In the genomic region with DNA sequence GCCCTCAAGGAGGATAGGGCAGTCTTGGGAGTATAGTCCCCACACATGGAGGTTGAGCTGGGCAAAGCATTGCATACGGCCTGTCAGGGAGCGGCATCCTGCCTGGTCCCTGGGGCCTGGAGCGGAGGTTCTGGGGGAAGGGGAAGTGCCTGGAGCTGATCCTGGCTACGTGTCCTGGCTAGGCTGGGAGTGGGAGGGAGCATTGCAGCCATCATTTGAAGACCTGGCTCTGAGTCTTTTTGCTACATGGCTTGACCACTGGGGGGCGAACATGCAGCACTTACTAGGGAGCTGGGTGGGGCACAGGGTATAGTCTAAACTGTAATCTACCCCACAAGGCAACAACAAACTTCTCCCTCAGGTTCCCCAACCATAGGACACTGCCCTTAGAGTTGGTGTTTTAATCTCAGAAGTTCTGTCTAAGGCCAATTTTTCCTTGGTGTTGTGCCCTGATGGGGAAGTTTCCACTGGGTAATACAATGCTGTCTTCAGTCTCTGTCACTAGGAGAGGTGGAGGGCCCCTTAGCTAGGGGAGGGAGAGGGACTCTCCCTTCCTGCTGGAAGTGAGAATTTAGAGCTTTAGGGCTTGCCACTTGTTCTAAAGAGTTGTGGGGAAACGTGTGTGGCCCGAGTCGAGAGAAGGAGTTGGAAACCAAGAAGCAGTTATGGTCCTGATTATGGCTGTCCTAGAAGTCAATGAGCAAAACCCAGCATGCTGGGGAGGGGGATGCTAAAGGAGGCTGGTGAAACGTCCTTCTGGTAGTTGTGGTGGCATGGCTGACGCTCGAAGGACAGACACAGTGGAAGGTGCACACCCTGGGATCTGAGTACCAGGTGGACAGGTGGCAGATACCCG, we compare ENCODE assay signal across 8 mouse cellular contexts. TPM values are rescaled to one million over a fixed set of nuclear protein-coding genes. Genes with fewer than 3 reads are reported as not detected.
DNase-seq lines count a peak whose midpoint lies in the region; ATAC-seq and TF ChIP-seq lines count a peak whose summit lies in the region.

No protein-coding gene starts in this region.

- peak overlapping the region; percentile 79 for H3K4me2 ChIP-seq in embryonic facial prominence, embryonic 13.5 days
- H3K4me2 ChIP-seq in heart, embryonic 15.5 days = peak overlapping the region; percentile 70

- H3K9me3 ChIP-seq in embryonic facial prominence, embryonic 13.5 days = no peaks in the 10 kb centered on the region
- no peaks in the 10 kb centered on the region for H3K9me3 ChIP-seq in heart, embryonic 15.5 days (replicated peaks)

- ATAC-seq in embryonic facial prominence, embryonic 13.5 days (ENCODE audit: insufficient number of reproducible peaks, insufficient read depth, low FRiP score, low TSS enrichment, low read depth) = no peak
- ATAC-seq in heart, embryonic 15.5 days (replicated peaks; ENCODE audit: insufficient number of reproducible peaks, insufficient read depth, low FRiP score, low read depth) = peak; percentile 29

- 26% methylated on average over 12 of the region's 12 CpGs for WGBS in embryonic facial prominence, embryonic 13.5 days
- WGBS in heart, embryonic 15.5 days = 33% methylated on average over 12 of the region's 12 CpGs
- 22% methylated on average over 12 of the region's 12 CpGs for WGBS in lung, adult 2 months

- peak; percentile 88 to 91 for DNase-seq in B cell, adult 2 months
- peak; percentile 91 for DNase-seq in adipocyte (ENCODE audit: low spot score)
- DNase-seq in kidney, postnatal 14 days = peak; percentile 91
- peak; percentile 85 for DNase-seq in lung, adult 2 months
- DNase-seq in ovary, postnatal 36 days (ENCODE audit: low spot score) = peak; percentile 81
- DNase-seq in thymus, postnatal 14 days = peak; percentile 89

- no peak for TF ChIP-seq POLR2A in lung, adult 2 months (IDR thresholded peaks at IDR 0.05; ENCODE audit: borderline replicate concordance, extremely low read depth, low read depth, low read length)

- TF ChIP-seq CTCF in lung, adult 2 months (IDR thresholded peaks at IDR 0.05; ENCODE audit: insufficient read depth, low read length) = peak; percentile 86

- H3K9ac ChIP-seq in embryonic facial prominence, embryonic 13.5 days = peak overlapping the region; percentile 97
- H3K9ac ChIP-seq in heart, embryonic 15.5 days = peak overlapping the region; percentile 17; the same call in 1 of the 2 replicates

- no peaks in the 10 kb centered on the region for H3K27me3 ChIP-seq in embryonic facial prominence, embryonic 13.5 days
- no peaks in the 10 kb centered on the region for H3K27me3 ChIP-seq in heart, embryonic 15.5 days

- peak overlapping the region; percentile 100 for H3K27ac ChIP-seq in embryonic facial prominence, embryonic 13.5 days
- peak overlapping the region; percentile 97 for H3K27ac ChIP-seq in heart, embryonic 15.5 days

- peaks cover 82% of the 10 kb centered on the region for H3K4me1 ChIP-seq in embryonic facial prominence, embryonic 13.5 days
- peaks cover 80% of the 10 kb centered on the region for H3K4me1 ChIP-seq in heart, embryonic 15.5 days (replicated peaks)
- H3K4me1 ChIP-seq in lung, adult 2 months (ENCODE audit: control insufficient read depth, insufficient read depth, low read length) = peaks cover 30% of the 10 kb centered on the region

- no peaks in the 10 kb centered on the region for H3K36me3 ChIP-seq in embryonic facial prominence, embryonic 13.5 days
- H3K36me3 ChIP-seq in heart, embryonic 15.5 days = no peaks in the 10 kb centered on the region

- H3K4me3 ChIP-seq in embryonic facial prominence, embryonic 13.5 days = peak overlapping the region; percentile 91
- peak overlapping the region; percentile 78 for H3K4me3 ChIP-seq in heart, embryonic 15.5 days
- H3K4me3 ChIP-seq in lung, adult 2 months (replicated peaks; ENCODE audit: extremely low read depth, low read depth, low read length) = peak overlapping the region; percentile 34

RNA-seq across cellular contexts. Expression of gene Ahnak, which starts 3.9 kb away (rescaled TPM):
- 51.0 and 57.8 TPM in 2 replicates for polyA plus RNA-seq in embryonic facial prominence, embryonic 13.5 days (2015; fragmentation: Nextera tagmentation; extraction: Ambion mirVana)
- 31.4 and 38.4 TPM in 2 replicates for polyA plus RNA-seq in heart, embryonic 15.5 days (2015; fragmentation: Nextera tagmentation; extraction: Ambion mirVana)
- polyA plus RNA-seq in lung, adult 2 months (2012; rRNA removed) = 56.3 and 84.7 TPM in 2 replicates

RNA-seq across cellular contexts. Expression of gene Eef1g, which starts 26.2 kb away (rescaled TPM):
- polyA plus RNA-seq in embryonic facial prominence, embryonic 13.5 days (2015; fragmentation: Nextera tagmentation; extraction: Ambion mirVana) = 481 and 529 TPM in 2 replicates
- polyA plus RNA-seq in heart, embryonic 15.5 days (2015; fragmentation: Nextera tagmentation; extraction: Ambion mirVana) = 216 and 256 TPM in 2 replicates
- 121 and 206 TPM in 2 replicates for polyA plus RNA-seq in lung, adult 2 months (2012; rRNA removed)

RNA-seq across cellular contexts. Expression of gene Tut1, which starts 39.4 kb away (rescaled TPM):
- polyA plus RNA-seq in embryonic facial prominence, embryonic 13.5 days (2015; fragmentation: Nextera tagmentation; extraction: Ambion mirVana) = 33.6 and 34.5 TPM in 2 replicates
- 13.7 and 19.4 TPM in 2 replicates for polyA plus RNA-seq in heart, embryonic 15.5 days (2015; fragmentation: Nextera tagmentation; extraction: Ambion mirVana)
- 14.9 and 17.9 TPM in 2 replicates for polyA plus RNA-seq in lung, adult 2 months (2012; rRNA removed)

RNA-seq across cellular contexts. Expression of gene Mta2, which starts 51.3 kb away (rescaled TPM):
- 187 and 189 TPM in 2 replicates for polyA plus RNA-seq in embryonic facial prominence, embryonic 13.5 days (2015; fragmentation: Nextera tagmentation; extraction: Ambion mirVana)
- 74.2 and 99.5 TPM in 2 replicates for polyA plus RNA-seq in heart, embryonic 15.5 days (2015; fragmentation: Nextera tagmentation; extraction: Ambion mirVana)
- 20.0 and 26.9 TPM in 2 replicates for polyA plus RNA-seq in lung, adult 2 months (2012; rRNA removed)

Comparison
In these comparisons a context has a peak if more than half of its experiments do, and no peak if none do; other contexts are left out.
1. H3K4me3 ChIP-seq: peak in every context shown above with its lines; median percentile 91 in embryonic facial prominence, embryonic 13.5 days; 78 in heart, embryonic 15.5 days; 34 in lung, adult 2 months.